Mouse (Mus musculus) cerebellum, adult 11-12 months (tissue): ENCODE results near the gene Gm3573.
"Not testable (repeated sequence)": the region's sequence is repeated elsewhere in the genome, so short reads cannot be mapped to it uniquely, and the experiment has no call there.

Experiments
- DNase-seq: peaks from one replicate; pipeline ENCODE4 v3.0.0; 2022

Gm3573 gene

DNA sequence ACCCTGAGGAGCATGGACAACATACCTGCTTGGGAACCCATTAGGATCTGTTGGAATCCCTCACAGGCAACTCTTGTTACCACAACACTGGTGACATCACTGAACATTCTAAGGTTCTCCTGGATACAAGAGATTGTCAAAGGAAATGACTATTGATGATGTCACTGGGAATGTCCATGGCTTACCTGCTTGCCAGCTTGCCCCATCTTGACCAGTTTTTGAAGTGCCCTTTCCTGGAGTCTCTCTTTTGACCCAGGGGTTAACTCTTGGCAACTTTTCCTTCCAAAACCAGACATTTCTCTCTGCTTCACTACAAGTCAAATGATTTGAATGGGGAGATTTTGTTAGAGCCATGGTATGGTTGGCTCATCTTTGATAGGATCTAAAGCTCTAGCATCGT is at the start of gene Gm3573:
Gene Gm3573, minus strand, starts transcription at position 101 of the 400 bp plus-strand sequence.
- not testable (repeated sequence) for DNase-seq

- DNase-seq: peak; percentile 3
These were observed 26.4 kb upstream of the Gm3573 start for GRCm38 (mm10) chr14:42216766-42217537.

DNA sequence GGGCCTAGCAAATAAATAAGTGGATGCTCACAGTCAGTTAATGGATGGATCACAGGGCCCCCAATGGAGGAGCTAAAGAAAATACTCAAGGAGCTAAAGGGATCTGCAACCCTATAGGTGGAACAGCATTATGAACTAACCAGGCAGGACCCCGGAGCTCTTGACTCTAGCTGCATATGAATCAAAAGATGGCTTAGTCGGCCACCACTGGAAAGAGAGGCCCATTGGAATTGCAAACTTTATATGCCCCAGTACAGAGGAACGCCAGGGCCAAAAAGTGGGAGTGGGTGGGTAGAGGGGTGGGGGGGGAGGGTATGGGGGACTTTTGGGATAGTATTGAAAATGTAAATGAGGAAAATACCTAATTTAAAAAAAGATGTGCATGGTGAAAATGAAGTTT is 6.7 kb downstream of the Gm3573 start:
- not testable (repeated sequence) for DNase-seq

- DNase-seq: not testable (repeated sequence)
These were observed 28.1 kb downstream of the Gm3573 start, which contains the start of gene Gm17027 for GRCm38 (mm10) chr14:42162522-42162921. TSS of gene Gm17027 (minus strand) at chr14:42162622.
